Mouse (Mus musculus): Measurements from ENCODE around the gene Rnh1.

GRCm38 (mm10) chr7:141222126-141222467, 49.4 kb upstream of the Rnh1 start:
- TF ChIP-seq CTCF (IDR thresholded peaks at IDR 0.05; ENCODE audit: borderline replicate concordance, control insufficient read depth, extremely low read depth, insufficient read depth, low read length, poor library complexity) (no peak), POLR2A (IDR thresholded peaks at IDR 0.05; ENCODE audit: control insufficient read depth, extremely low read depth, insufficient read depth, low read length, poor library complexity) (no peak)

All from thymus, adult 2 months (tissue).